Mouse (Mus musculus): Measurements from ENCODE around the gene Hagh. TPM values are rescaled to one million over a fixed set of nuclear protein-coding genes. Genes with fewer than 3 reads are reported as not detected.

Hagh gene
- polyA plus RNA-seq, 1 experiment from 2014 or later, result 28.5 TPM

DNA sequence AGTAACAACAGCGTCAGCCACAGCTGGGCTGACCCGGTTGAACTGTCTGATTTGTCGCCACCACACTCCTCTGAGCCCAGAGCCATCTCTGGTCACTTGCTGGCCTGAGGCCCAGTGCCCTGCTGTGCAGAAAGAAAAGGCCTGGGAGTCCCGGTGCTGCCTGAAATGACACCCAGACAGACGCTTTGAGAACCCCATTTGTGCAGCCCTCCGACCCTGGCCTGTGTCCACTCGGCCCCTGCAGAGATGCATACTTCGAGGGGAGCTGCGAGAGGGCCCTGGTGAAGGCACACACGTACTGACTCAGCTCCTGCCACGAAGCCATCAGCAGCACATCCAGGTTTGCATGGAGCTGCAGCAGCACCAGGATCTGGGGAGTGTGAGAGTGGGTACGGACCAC is 52.8 kb downstream of the Hagh start:
- DNase-seq (ENCODE audit: low spot score), result no peak
- H3K4me1 ChIP-seq, result peaks cover 49% of the 10 kb centered on the region
- H3K9me3 ChIP-seq (replicated peaks), result no peaks in the 10 kb centered on the region
- 92% methylated on average over 12 of the region's 12 CpGs for WGBS
- H3K27me3 ChIP-seq (ENCODE audit: low read depth, poor library complexity, severe bottlenecking), result no peaks in the 10 kb centered on the region
- no peak overlapping the region for H3K27ac ChIP-seq (replicated peaks)
- H3K4me3 ChIP-seq, result peak overlapping the region; percentile 91; the same call in 1 of the 2 replicates
- H3K36me3 ChIP-seq, result peaks cover 65% of the 10 kb centered on the region

DNA sequence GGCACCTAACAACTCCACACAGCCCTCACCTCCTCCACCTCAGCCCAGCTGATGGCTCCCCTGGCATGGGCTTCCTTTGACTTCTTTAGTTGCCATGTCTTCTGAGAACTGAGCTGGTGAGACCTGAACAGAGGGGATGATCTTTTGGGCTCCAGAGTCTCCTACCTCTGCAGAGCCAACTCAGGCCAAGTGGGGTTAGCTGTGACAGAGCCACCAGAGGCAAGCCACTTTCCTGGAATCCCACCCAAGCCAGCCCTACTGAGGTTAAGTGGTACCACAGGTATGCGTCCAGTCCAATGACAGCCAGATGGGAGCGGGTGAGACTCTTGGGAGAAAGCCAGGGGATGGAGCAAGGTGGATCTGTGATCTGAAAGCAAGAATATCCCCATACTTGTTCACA is 53.3 kb downstream of the Hagh start:
- peak overlapping the region; percentile 91; the same call in 1 of the 2 replicates for H3K4me3 ChIP-seq
- peaks cover 49% of the 10 kb centered on the region for H3K4me1 ChIP-seq
- H3K36me3 ChIP-seq, result peaks cover 70% of the 10 kb centered on the region
- no peak overlapping the region for H3K27ac ChIP-seq (replicated peaks)
- DNase-seq (ENCODE audit: low spot score), result no peak
- no peaks in the 10 kb centered on the region for H3K9me3 ChIP-seq (replicated peaks)
- H3K27me3 ChIP-seq (ENCODE audit: low read depth, poor library complexity, severe bottlenecking), result no peaks in the 10 kb centered on the region
- WGBS, result 81% methylated on average over 2 of the region's 2 CpGs

DNA sequence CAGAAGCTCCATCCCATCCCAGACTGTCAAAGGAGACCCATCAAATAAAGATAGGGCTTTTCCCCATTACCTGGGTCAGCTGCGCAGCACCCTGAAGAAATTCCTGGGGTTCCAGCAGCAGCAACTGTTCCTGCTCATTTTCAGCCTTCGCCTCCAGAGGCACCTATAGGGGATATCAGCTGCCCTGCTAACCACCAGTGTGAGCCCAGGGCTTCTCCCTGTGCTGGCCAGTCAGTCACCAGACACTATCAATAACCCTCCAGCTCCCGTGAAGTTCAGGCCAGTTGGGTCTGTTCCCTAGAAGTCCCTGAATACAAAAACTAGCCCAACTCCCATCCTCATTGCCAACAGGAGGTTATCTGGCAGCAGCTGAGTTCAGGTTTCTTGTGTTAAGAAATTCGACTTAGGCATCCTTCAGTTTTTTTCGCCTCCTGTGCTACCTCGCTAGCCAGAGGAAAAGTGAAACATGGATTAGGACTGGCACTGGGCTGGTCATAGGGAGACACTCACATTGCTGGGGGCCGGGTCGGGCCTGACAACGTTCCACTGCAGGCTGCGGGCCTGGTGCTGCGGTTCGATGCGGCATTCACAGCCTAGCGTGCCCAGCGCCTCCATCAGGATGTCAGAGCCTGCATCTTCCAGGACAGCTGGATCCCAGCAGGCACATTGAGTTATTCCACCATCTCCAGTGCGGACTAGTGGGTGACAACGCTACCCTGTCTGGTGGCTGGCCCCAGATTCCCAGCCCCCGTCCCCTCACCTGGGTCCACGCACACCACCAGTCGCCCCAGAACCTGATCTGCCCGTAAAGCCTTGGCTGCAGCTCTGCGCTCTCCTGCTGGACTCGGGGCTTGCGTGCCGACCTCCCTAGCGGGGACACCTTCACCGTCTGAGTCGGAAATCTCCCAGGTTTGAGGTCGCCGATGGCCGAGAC is 54.4 kb downstream of the Hagh start:
- peak overlapping the region; percentile 91 for H3K27ac ChIP-seq (replicated peaks)
- H3K4me1 ChIP-seq, result peaks cover 48% of the 10 kb centered on the region
- H3K4me3 ChIP-seq, result peak overlapping the region; percentile 91
- 11% methylated on average over 31 of the region's 31 CpGs for WGBS
- no peak for DNase-seq (ENCODE audit: low spot score)
- H3K36me3 ChIP-seq, result peaks cover 72% of the 10 kb centered on the region
- no peaks in the 10 kb centered on the region for H3K9me3 ChIP-seq (replicated peaks)
- no peaks in the 10 kb centered on the region for H3K27me3 ChIP-seq (ENCODE audit: low read depth, poor library complexity, severe bottlenecking)

DNA sequence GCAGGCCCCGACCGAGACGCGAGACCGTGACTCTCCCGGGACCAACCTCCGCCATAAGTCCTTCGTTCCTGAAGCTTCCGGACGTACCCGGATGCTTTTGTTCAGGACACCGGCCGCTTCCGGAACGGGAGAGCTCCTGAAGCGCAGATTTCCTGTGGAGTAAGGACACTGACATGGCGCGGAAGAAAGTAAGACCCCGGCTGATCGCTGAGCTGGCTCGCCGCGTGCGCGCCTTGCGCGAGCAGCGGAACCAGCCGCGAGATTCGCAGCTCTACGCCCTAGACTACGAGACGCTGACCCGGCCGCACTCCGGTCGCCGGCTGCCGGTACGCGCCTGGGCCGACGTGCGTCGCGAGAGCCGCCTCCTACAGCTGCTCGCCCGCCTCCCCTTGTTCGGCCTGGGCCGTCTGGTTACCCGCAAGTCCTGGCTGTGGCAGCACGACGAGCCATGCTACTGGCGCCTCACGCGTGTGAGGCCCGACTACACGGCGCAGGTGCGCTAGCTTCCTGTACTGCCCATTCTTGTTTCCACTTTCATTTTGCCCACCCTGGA is 55.1 kb downstream of the Hagh start, which contains the start of the genes Eme2 and Mrps34:
TSS of gene Eme2 (minus strand) at position 93 of the 553 bp plus-strand sequence.
TSS of gene Mrps34 (plus strand) at position 122 of the 553 bp plus-strand sequence.
- H3K9me3 ChIP-seq (replicated peaks), result no peaks in the 10 kb centered on the region
- no peaks in the 10 kb centered on the region for H3K27me3 ChIP-seq (ENCODE audit: low read depth, poor library complexity, severe bottlenecking)
- H3K4me1 ChIP-seq, result peaks cover 45% of the 10 kb centered on the region
- H3K27ac ChIP-seq (replicated peaks), result peak within 1 kb of the TSS; percentile 91
- under 1% methylated on average over 62 of the region's 62 CpGs for WGBS
- DNase-seq (ENCODE audit: low spot score), result peak; percentile 91
- H3K36me3 ChIP-seq, result peaks cover 72% of the 10 kb centered on the region
- peak within 1 kb of the TSS; percentile 91 for H3K4me3 ChIP-seq

DNA sequence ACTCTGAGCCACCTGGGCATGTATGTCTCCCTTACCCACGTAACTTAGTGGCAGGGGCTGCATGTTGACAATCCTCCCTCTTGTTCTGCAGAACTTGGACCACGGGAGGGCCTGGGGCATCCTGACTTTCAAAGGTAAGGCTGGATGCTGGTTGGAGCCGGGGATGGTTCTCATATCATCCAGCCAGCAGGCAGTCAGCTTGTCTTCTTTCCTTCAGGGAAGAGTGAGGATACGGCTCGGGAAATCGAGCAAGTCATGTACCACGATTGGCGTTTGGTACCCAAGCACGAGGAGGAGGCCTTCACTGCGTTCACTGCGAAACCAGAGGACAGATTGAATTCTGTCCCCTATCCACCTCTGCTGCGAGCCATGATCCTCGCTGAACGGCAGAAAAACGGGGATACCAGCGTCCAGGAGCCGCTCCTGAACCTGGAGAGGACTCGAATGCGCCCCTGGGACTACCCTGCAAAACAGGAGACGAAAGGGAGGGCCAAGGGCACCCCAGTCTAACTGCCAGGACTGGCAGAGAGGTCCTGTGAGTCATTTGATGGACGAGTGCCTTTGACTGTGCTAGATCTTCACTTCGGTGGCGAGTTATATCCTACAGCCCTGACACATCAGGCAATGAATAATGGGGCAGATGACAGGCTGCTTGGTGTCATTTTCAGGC is 55.8 kb downstream of the Hagh start:
- Histone ChIP-seq H3K27me3 (ENCODE audit: low read depth, poor library complexity, severe bottlenecking) (no peaks in the 10 kb centered on the region), H3K4me1 (peaks cover 45% of the 10 kb centered on the region), H3K4me3 (peak overlapping the region; percentile 91), H3K27ac (replicated peaks) (peak overlapping the region; percentile 91), H3K36me3 (peaks cover 72% of the 10 kb centered on the region), H3K9me3 (replicated peaks) (no peaks in the 10 kb centered on the region)
- DNase-seq (ENCODE audit: low spot score), result peak; percentile 33
- WGBS, result 18% methylated on average over 23 of the region's 23 CpGs

DNA sequence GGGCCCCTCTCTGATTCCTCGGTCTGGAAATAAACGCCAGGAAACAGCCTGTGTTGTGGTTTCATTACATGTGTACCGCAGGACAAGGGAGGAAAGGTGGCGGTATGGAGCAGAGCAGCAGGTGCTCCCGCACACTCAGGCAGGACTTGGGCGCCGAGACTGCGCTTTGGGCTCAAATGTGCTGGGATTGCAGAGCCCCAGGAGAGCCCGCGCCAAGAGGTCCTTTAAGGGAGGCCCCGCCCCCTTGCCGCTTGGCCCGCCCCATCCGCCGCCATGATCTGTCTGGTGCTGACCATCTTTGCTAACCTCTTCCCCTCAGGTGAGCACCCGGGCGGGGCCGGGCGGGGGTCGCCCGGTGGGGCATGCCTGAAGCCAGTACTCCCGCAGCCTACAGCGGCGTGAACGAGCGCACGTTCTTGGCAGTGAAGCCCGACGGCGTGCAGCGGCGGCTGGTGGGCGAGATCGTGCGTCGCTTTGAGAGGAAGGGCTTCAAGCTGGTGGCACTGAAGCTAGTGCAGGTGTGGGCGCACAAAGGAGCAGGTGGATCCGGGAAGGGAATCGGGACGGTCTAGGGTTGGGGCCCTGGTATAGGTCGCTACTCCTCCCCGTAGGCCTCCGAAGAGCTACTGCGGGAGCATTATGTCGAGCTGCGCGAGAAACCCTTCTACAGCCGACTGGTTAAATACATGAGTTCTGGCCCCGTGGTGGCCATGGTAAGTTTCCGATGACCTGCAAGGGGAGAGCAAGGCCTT is 56.5 kb downstream of the Hagh start, which contains the start of gene Nme3:
TSS of gene Nme3 (plus strand) at position 260 of the 752 bp plus-strand sequence.
- Histone ChIP-seq H3K27ac (replicated peaks) (peak within 1 kb of the TSS; percentile 91), H3K36me3 (peaks cover 72% of the 10 kb centered on the region), H3K4me1 (peaks cover 45% of the 10 kb centered on the region), H3K27me3 (ENCODE audit: low read depth, poor library complexity, severe bottlenecking) (no peaks in the 10 kb centered on the region), H3K9me3 (replicated peaks) (no peaks in the 10 kb centered on the region), H3K4me3 (peak within 1 kb of the TSS; percentile 91)
- WGBS, result 1% methylated on average over 50 of the region's 50 CpGs
- DNase-seq (ENCODE audit: low spot score), result peak; percentile 79

DNA sequence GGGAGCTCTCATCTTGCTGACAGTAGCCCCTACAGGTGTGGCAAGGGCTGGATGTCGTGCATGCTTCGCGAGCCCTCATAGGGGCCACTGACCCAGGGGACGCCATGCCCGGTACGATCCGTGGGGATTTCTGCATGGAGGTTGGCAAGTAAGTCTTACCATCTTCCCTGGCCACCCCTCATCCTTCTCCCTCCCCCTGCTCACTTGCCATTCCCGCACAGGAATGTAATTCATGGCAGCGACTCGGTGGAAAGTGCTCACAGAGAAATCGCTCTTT is 57.0 kb downstream of the Hagh start:
- 47% methylated on average over 11 of the region's 11 CpGs for WGBS
- peak overlapping the region; percentile 91 for H3K27ac ChIP-seq (replicated peaks)
- peaks cover 72% of the 10 kb centered on the region for H3K36me3 ChIP-seq

DNA sequence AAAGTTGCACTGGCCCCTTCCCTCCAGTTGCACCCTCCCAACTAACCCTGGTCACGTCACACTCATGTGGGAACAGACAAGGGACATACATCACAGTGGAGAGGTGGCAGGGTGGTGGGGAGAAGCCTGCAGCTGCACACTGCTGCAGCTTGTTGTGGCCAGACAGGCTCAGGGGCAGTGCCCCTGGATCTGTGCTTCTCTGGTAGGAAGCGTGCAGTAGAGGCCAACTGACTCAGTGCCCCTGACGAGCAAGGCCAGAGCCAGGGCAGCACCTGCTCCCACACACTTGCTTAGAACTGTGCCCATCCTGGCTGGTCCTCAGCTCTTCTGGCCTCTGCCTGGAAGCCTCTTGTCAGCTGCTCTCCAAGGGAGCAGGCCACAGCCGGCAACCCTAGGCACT is 57.7 kb downstream of the Hagh start:
- 81% methylated on average over 4 of the region's 4 CpGs for WGBS
- no peak for DNase-seq (ENCODE audit: low spot score)
- no peaks in the 10 kb centered on the region for H3K27me3 ChIP-seq (ENCODE audit: low read depth, poor library complexity, severe bottlenecking)
- peak overlapping the region; percentile 91 for H3K4me3 ChIP-seq
- H3K4me1 ChIP-seq, result peaks cover 45% of the 10 kb centered on the region
- H3K27ac ChIP-seq (replicated peaks), result no peak overlapping the region
- peaks cover 72% of the 10 kb centered on the region for H3K36me3 ChIP-seq
- no peaks in the 10 kb centered on the region for H3K9me3 ChIP-seq (replicated peaks)

More for the DNA sequence above, 57.0 kb downstream of the Hagh start:
- Histone ChIP-seq H3K27me3 (ENCODE audit: low read depth, poor library complexity, severe bottlenecking) (no peaks in the 10 kb centered on the region), H3K4me3 (peak overlapping the region; percentile 91), H3K9me3 (replicated peaks) (no peaks in the 10 kb centered on the region), H3K4me1 (peaks cover 45% of the 10 kb centered on the region)
- DNase-seq (ENCODE audit: low spot score), result no peak

DNA sequence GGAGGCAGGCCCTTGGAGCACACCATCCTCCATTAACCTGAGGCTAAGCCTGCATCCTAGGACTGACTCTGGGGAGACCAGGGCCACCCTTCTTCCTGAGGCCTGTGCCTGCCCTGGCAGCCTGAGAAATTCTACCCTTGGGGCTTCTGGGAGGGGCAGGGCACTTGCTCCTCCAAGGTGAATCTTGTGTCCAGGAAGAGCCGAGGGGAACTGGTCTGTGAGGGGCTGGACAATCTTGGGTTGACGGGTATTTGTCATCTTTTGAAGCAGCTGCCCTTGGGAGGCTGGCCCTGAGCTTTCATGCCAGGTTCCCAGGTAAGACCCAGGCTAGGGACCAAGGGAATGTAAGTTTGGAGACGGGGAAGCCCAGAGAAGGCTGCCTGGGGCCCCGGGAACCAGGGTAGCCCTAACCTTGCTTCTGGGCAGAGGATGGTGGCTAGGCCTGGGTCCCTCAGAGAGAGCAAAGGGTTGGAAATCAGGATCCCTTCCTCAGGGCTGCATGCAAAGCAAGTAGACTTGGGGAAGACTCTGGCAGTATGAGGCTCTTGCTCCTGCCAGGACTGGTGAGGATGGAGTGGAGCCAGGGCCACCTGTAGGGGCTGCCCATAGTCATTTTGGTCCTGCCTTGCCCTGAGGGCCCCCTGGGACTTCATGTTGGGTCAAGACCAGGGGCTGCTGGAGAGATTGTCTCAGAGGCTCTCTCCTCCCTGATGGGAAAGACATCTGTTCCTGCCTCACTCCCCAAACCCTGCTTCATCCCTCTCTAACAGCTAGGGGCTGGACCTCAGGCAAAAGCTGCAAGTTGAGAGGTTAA is 58.3 kb downstream of the Hagh start:
- no peak overlapping the region for H3K27ac ChIP-seq (replicated peaks)
- H3K36me3 ChIP-seq, result peaks cover 72% of the 10 kb centered on the region
- H3K4me1 ChIP-seq, result peaks cover 45% of the 10 kb centered on the region
- DNase-seq (ENCODE audit: low spot score), result no peak
- no peaks in the 10 kb centered on the region for H3K27me3 ChIP-seq (ENCODE audit: low read depth, poor library complexity, severe bottlenecking)
- H3K4me3 ChIP-seq, result peak overlapping the region; percentile 91; the same call in 1 of the 2 replicates
- WGBS, result 81% methylated on average over 4 of the region's 4 CpGs
- no peaks in the 10 kb centered on the region for H3K9me3 ChIP-seq (replicated peaks)

DNA sequence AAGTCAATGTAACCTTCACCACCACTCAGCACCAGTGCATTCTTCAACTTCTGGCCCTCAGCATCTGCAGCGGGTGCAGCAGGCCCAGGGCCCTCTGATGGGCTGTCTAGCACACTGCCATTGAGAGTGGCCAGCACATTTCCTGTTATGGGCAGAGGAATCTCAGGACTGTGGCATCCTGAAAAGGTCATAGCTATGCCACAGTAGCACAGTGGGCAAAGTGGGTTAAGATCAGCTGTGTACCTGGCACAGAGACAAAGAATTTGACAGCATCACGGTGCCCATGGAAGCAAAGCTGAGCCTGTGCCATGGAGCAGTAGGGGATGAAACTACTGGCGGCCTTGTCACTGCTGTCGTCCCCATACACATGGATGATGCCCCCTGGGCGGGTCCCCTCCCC is 59.2 kb downstream of the Hagh start:
- peaks cover 75% of the 10 kb centered on the region for H3K36me3 ChIP-seq
- H3K9me3 ChIP-seq (replicated peaks), result no peaks in the 10 kb centered on the region
- H3K4me1 ChIP-seq, result peaks cover 37% of the 10 kb centered on the region
- 87% methylated on average over 5 of the region's 5 CpGs for WGBS
- no peak overlapping the region for H3K4me3 ChIP-seq
- no peak for DNase-seq (ENCODE audit: low spot score)
- H3K27ac ChIP-seq (replicated peaks), result no peak overlapping the region
- no peaks in the 10 kb centered on the region for H3K27me3 ChIP-seq (ENCODE audit: low read depth, poor library complexity, severe bottlenecking)

DNA sequence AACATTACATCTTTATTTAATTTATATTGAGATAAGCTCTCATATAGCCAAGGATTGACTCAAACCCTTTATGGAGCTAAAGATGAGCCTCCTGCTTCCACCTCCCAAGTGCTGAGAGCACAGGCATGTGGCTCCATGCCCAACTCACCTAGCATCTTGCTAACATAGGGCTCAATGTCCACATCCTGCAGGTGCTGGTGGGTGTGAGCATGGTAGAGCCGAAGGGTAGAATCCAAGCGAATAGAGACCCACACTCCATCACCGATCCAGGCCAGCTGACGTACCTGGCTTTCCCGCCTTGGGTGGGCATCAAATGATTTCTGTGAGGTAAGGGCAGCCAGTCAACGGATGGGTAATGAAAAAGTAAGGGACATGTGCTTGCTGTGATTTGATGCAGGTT is 60.1 kb downstream of the Hagh start:
- no peak overlapping the region for H3K27ac ChIP-seq (replicated peaks)
- no peak for DNase-seq (ENCODE audit: low spot score)
- H3K4me3 ChIP-seq, result no peak overlapping the region
- 95% methylated on average over 6 of the region's 6 CpGs for WGBS
- peaks cover 84% of the 10 kb centered on the region for H3K36me3 ChIP-seq
- peaks cover 32% of the 10 kb centered on the region for H3K4me1 ChIP-seq
- H3K9me3 ChIP-seq (replicated peaks), result no peaks in the 10 kb centered on the region
- no peaks in the 10 kb centered on the region for H3K27me3 ChIP-seq (ENCODE audit: low read depth, poor library complexity, severe bottlenecking)
